Mouse (Mus musculus) ES-E14 (cell line): ENCODE measurements at regions not wholly inside any gene's neighbourhood (a gene's known extent, or its start where the extent isn't known, plus 50 kb on each side); places are given as distances from the start of the nearest gene placed in this dataset.

Experiments used
- DNase-seq: peaks from one replicate; pipeline ENCODE4 v3.0.0-alpha.2; 2013; ENCODE audit warnings: low read depth, low spot score
- H3K27ac ChIP-seq: 2 replicates; pipeline ENCODE4 v1.5.1; 2012; ENCODE audit warnings: low read depth, mild to moderate bottlenecking, low read length, moderate library complexity, mixed read lengths; ENCODE audit not compliant: poor library complexity, insufficient read depth, severe bottlenecking
- H3K36me3 ChIP-seq: 2 replicates; pipeline ENCODE4 v1.6.1; 2012; ENCODE audit warnings: mild to moderate bottlenecking, low read length, moderate library complexity, mixed read lengths; ENCODE audit not compliant: control insufficient read depth, poor library complexity, insufficient read depth, severe bottlenecking
- H3K4me1 ChIP-seq, 2 experiments: fragments of 150-350 bp in 1 of 2; sonication (generic) in 1 of 2; 2 replicates each; pipeline ENCODE4 v1.6.1; 2012; ENCODE audit warnings: low read length in 2 of 2, mild to moderate bottlenecking in 1 of 2, mixed read lengths in 1 of 2; ENCODE audit not compliant: control insufficient read depth in 2 of 2, insufficient read depth in 2 of 2, poor library complexity in 1 of 2
- H3K4me3 ChIP-seq, 2 experiments: fragments of 150-350 bp in 1 of 2; sonication (generic) in 1 of 2; 2 replicates each; pipeline ENCODE4 v1.5.1; 2012; ENCODE audit warnings: low read length in 2 of 2, low read depth in 1 of 2, mild to moderate bottlenecking in 1 of 2, mixed read lengths in 1 of 2; ENCODE audit not compliant: insufficient read depth in 1 of 2, poor library complexity in 1 of 2, severe bottlenecking in 1 of 2
- H3K9ac ChIP-seq: 2 replicates; pipeline ENCODE4 v1.6.1; 2012; ENCODE audit warnings: low read depth, mild to moderate bottlenecking, low read length, mixed read lengths; ENCODE audit not compliant: poor library complexity, insufficient read depth, severe bottlenecking
- H3K9me3 ChIP-seq: fragments of 150-350 bp; sonication (generic); 2 replicates; pipeline ENCODE4 v1.6.1; 2012; ENCODE audit warnings: low read depth, mild to moderate bottlenecking, low read length; ENCODE audit not compliant: control insufficient read depth, insufficient read depth
- CHD2 ChIP-seq: IDR thresholded peaks from 2 replicates; pipeline ENCODE4 v1.6.1; 2014; ENCODE audit warnings: mild to moderate bottlenecking, low read depth, low read length, inconsistent platforms
- HCFC1 ChIP-seq: IDR thresholded peaks from 2 replicates; pipeline ENCODE4 v1.6.1; 2012; ENCODE audit warnings: low read length, inconsistent platforms, borderline replicate concordance; ENCODE audit not compliant: insufficient read depth
- MAFK ChIP-seq: IDR thresholded peaks from 2 replicates; pipeline ENCODE4 v1.6.1; 2014; ENCODE audit warnings: mild to moderate bottlenecking, low read depth, low read length, inconsistent platforms; ENCODE audit not compliant: insufficient read depth
- ZC3H11A ChIP-seq: IDR thresholded peaks from 2 replicates; pipeline ENCODE4 v1.6.1; 2012; ENCODE audit warnings: low read depth, mild to moderate bottlenecking, inconsistent platforms, low read length, borderline replicate concordance
- ZNF384 ChIP-seq: IDR thresholded peaks from 2 replicates; pipeline ENCODE4 v1.6.1; 2012; ENCODE audit warnings: low read depth, low read length, inconsistent platforms
- in situ Hi-C, 2 experiments: fragments of 600-800 bp; cut with MboI; formaldehyde crosslinking; loops; one replicate each; pipeline ENCODE4 v1.15.1; 2025; ENCODE audit warnings: low sequenced_read_pairs in 2 of 2, inconsistent platforms in 1 of 2; ENCODE audit not compliant: unreplicated experiment in 2 of 2

DNA sequence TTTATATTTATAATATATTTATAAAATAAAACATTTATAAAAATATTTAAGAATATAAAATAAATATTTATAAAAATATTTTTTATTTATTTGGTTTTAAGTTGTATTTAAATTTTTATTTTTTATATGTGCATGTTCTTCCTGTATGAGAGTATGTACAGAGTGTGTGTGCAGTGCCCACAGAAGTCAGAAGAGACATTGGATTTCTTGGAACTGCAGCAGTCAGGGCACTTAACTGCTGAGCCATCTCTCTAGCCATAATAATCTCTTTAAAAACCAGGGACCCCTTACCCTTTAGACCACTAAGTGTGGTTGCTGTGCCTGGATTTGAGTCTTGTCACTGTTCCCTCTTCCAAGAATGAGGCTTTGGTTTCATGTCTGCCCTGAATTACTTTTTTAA, 323.8 kb downstream of the Poteg start:
- in situ Hi-C loops = no loop called here

DNA sequence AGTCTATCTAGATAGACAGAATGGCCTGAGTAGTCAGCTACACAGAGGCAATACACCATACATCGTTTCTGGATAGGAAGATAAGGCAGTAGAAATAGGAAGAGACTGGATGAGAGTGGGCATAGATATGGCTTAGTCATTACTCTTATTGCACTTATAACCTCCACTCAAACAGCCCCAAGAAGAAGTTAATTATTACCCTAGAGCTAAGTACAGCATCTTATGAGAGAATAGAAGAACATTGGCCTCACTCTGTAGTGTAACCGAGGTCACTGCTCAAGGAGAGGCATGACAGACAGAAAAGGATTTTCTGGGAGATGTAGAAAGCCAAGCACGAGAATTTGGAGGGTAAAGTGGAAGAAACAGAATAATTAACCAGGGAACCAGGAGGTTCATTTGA, 331.5 kb downstream of the Poteg start:
- Histone ChIP-seq H3K36me3 (no peaks in the 10 kb centered on the region), H3K27ac (no peak overlapping the region), H3K4me1 (no peaks in the 10 kb centered on the region), H3K9me3 (no peaks in the 10 kb centered on the region), H3K4me3 (no peak overlapping the region), H3K9ac (no peak overlapping the region)
- DNase-seq = no peak
- no peak for TF ChIP-seq MAFK
- no peak for TF ChIP-seq ZNF384
- no peak for TF ChIP-seq HCFC1
- TF ChIP-seq ZC3H11A = no peak
- TF ChIP-seq CHD2 = no peak
- in situ Hi-C loops = no loop called here

More for the DNA sequence above, 323.8 kb downstream of the Poteg start:
- Histone ChIP-seq H3K4me1 (no peaks in the 10 kb centered on the region), H3K9me3 (no peaks in the 10 kb centered on the region), H3K27ac (no peak overlapping the region), H3K9ac (no peak overlapping the region), H3K36me3 (no peaks in the 10 kb centered on the region), H3K4me3 (no peak overlapping the region)
- DNase-seq = no peak
- TF ChIP-seq HCFC1 (no peak), CHD2 (no peak), ZNF384 (no peak), ZC3H11A (no peak)
